Mouse (Mus musculus) midbrain, embryonic 10.5 days (tissue): ENCODE results near the gene Psmd11. TPM values are rescaled to one million over a fixed set of nuclear protein-coding genes. Genes with fewer than 3 reads are reported as not detected.
"Not testable (repeated sequence)": the region's sequence is repeated elsewhere in the genome, so short reads cannot be mapped to it uniquely, and the experiment has no call there.

ENCODE experiments used
- DNase-seq: peaks from one replicate; pipeline ENCODE4 v3.0.0-alpha.2; 2017; ENCODE audit warnings: low spot score
- H3K27ac ChIP-seq: fragments of 300-500 bp; sonication (generic); replicated peaks from 2 replicates; pipeline ENCODE4 v1.5.1; 2016; ENCODE audit warnings: mild to moderate bottlenecking
- H3K27me3 ChIP-seq: fragments of 300-500 bp; sonication (generic); 2 replicates; pipeline ENCODE4 v1.6.1; 2016; ENCODE audit warnings: low read depth, mild to moderate bottlenecking; ENCODE audit not compliant: poor library complexity, severe bottlenecking
- H3K36me3 ChIP-seq: fragments of 300-500 bp; sonication (generic); 2 replicates; pipeline ENCODE4 v1.6.1; 2016; ENCODE audit warnings: mild to moderate bottlenecking, moderate library complexity
- H3K4me1 ChIP-seq: fragments of 300-500 bp; sonication (generic); 2 replicates; pipeline ENCODE4 v1.6.1; 2016
- H3K4me3 ChIP-seq: fragments of 300-500 bp; sonication (generic); 2 replicates; pipeline ENCODE4 v1.5.1; 2016; ENCODE audit warnings: mild to moderate bottlenecking, moderate library complexity
- H3K9me3 ChIP-seq: fragments of 300-500 bp; sonication (generic); replicated peaks from 2 replicates; pipeline ENCODE4 v1.6.1; 2016; ENCODE audit warnings: mild to moderate bottlenecking
- WGBS: fragments of 180-500 bp; shearing (Covaris S2); methylation state at CpG from one replicate; pipeline ENCODE4 v1.1.7; 2016; 5-methylcytosine and 5-hydroxymethylcytosine counted together
- polyA plus RNA-seq: library from polyadenylated mRNA; unstranded; fragments of >200 nt; fragmentation: Nextera tagmentation; extraction: Ambion mirVana; gene quantifications from 2 replicates; pipeline ENCODE4 v1.2.1, GENCODE M21; 2016

Gene Psmd11
- polyA plus RNA-seq, 1 experiment from 2014 or later = 418 TPM

- not testable (repeated sequence) for H3K4me1 ChIP-seq, H3K27ac ChIP-seq, DNase-seq, H3K27me3 ChIP-seq, H3K9me3 ChIP-seq, H3K4me3 ChIP-seq
- peaks cover 89% of the 10 kb centered on the region for H3K36me3 ChIP-seq
- WGBS = 96% methylated on average over 6 of the region's 6 CpGs
Observed at GRCm38 (mm10) chr11:80407878-80408277, 20.5 kb upstream of the Psmd11 start.

- WGBS = 94% methylated on average over 2 of the region's 2 CpGs
- no peak overlapping the region for H3K27ac ChIP-seq
- H3K36me3 ChIP-seq = peaks cover 82% of the 10 kb centered on the region
Observed at GRCm38 (mm10) chr11:80410377-80410776, 18.0 kb upstream of the Psmd11 start.

GRCm38 (mm10) chr11:80417085-80417484 lies 11.3 kb upstream of the Psmd11 start:
- peaks cover 7% of the 10 kb centered on the region; the same call in 1 of the 2 replicates for H3K9me3 ChIP-seq
- H3K36me3 ChIP-seq = peaks cover 37% of the 10 kb centered on the region
- H3K4me1 ChIP-seq = no peaks in the 10 kb centered on the region
- 94% methylated on average over 5 of the region's 5 CpGs for WGBS
- no peak overlapping the region for H3K4me3 ChIP-seq
- H3K27ac ChIP-seq = no peak overlapping the region
- no peak for DNase-seq
- H3K27me3 ChIP-seq = no peaks in the 10 kb centered on the region

More at GRCm38 (mm10) chr11:80410377-80410776, 18.0 kb upstream of the Psmd11 start:
- Histone ChIP-seq H3K4me3 (no peak overlapping the region), H3K9me3 (no peaks in the 10 kb centered on the region), H3K4me1 (no peaks in the 10 kb centered on the region), H3K27me3 (no peaks in the 10 kb centered on the region)
- no peak for DNase-seq

GRCm38 (mm10) chr11:80419743-80420142 lies 8.7 kb upstream of the Psmd11 start:
- Histone ChIP-seq H3K4me3 (no peak overlapping the region), H3K27ac (no peak overlapping the region), H3K36me3 (peaks cover 25% of the 10 kb centered on the region), H3K27me3 (no peaks in the 10 kb centered on the region), H3K4me1 (no peaks in the 10 kb centered on the region), H3K9me3 (peaks cover 7% of the 10 kb centered on the region; the same call in 1 of the 2 replicates)
- DNase-seq = no peak
- 86% methylated on average over 1 of the region's 1 CpGs for WGBS

GRCm38 (mm10) chr11:80420202-80420984 lies 8.0 kb upstream of the Psmd11 start:
- no peak for DNase-seq
- Histone ChIP-seq H3K4me1 (no peaks in the 10 kb centered on the region), H3K27ac (no peak overlapping the region), H3K36me3 (peaks cover 19% of the 10 kb centered on the region), H3K27me3 (no peaks in the 10 kb centered on the region), H3K4me3 (no peak overlapping the region), H3K9me3 (peaks cover 7% of the 10 kb centered on the region; the same call in 1 of the 2 replicates)
- WGBS = 72% methylated on average over 2 of the region's 2 CpGs

GRCm38 (mm10) chr11:80421421-80422047 lies 6.9 kb upstream of the Psmd11 start:
- Histone ChIP-seq H3K36me3 (peaks cover 12% of the 10 kb centered on the region), H3K9me3 (peaks cover 7% of the 10 kb centered on the region; the same call in 1 of the 2 replicates), H3K4me3 (no peak overlapping the region), H3K4me1 (no peaks in the 10 kb centered on the region), H3K27ac (no peak overlapping the region), H3K27me3 (no peaks in the 10 kb centered on the region)
- DNase-seq = no peak
- WGBS = 85% methylated on average over 7 of the region's 7 CpGs

GRCm38 (mm10) chr11:80424691-80425090 lies 3.7 kb upstream of the Psmd11 start:
- Histone ChIP-seq H3K9me3 (no peaks in the 10 kb centered on the region), H3K36me3 (no peaks in the 10 kb centered on the region), H3K27me3 (no peaks in the 10 kb centered on the region), H3K27ac (no peak overlapping the region), H3K4me1 (peaks cover 10% of the 10 kb centered on the region), H3K4me3 (no peak overlapping the region)
- DNase-seq = no peak
- WGBS = 85% methylated on average over 2 of the region's 2 CpGs

GRCm38 (mm10) chr11:80425247-80425778 lies 3.1 kb upstream of the Psmd11 start:
- peaks cover 14% of the 10 kb centered on the region for H3K4me1 ChIP-seq
- WGBS = 62% methylated on average over 5 of the region's 5 CpGs
- H3K36me3 ChIP-seq = no peaks in the 10 kb centered on the region
- no peak overlapping the region for H3K4me3 ChIP-seq
- DNase-seq = no peak
- no peaks in the 10 kb centered on the region for H3K9me3 ChIP-seq
- H3K27me3 ChIP-seq = no peaks in the 10 kb centered on the region
- H3K27ac ChIP-seq = no peak overlapping the region

- not testable (repeated sequence) for H3K9me3 ChIP-seq, H3K4me3 ChIP-seq, DNase-seq, H3K27ac ChIP-seq, H3K27me3 ChIP-seq, H3K36me3 ChIP-seq
- H3K4me1 ChIP-seq = peaks cover 14% of the 10 kb centered on the region
- WGBS = 82% methylated on average over 16 of the region's 16 CpGs
Observed at GRCm38 (mm10) chr11:80426029-80426813, 2.2 kb upstream of the Psmd11 start.

- Histone ChIP-seq H3K27me3 (no peaks in the 10 kb centered on the region), H3K27ac (peak overlapping the region; percentile 95), H3K36me3 (peaks cover 28% of the 10 kb centered on the region), H3K4me1 (peaks cover 14% of the 10 kb centered on the region), H3K4me3 (peak overlapping the region; percentile 92), H3K9me3 (no peaks in the 10 kb centered on the region)
- no peak for DNase-seq
- under 1% methylated on average over 37 of the region's 37 CpGs for WGBS
Observed at GRCm38 (mm10) chr11:80429009-80429475, 627 bp downstream of the Psmd11 start.

GRCm38 (mm10) chr11:80429500-80430166 lies 1.2 kb downstream of the Psmd11 start:
- Histone ChIP-seq H3K27me3 (no peaks in the 10 kb centered on the region), H3K27ac (peak overlapping the region; percentile 95; the same call in 1 of the 2 replicates), H3K9me3 (no peaks in the 10 kb centered on the region), H3K36me3 (peaks cover 34% of the 10 kb centered on the region), H3K4me3 (peak overlapping the region; percentile 92), H3K4me1 (peaks cover 14% of the 10 kb centered on the region)
- WGBS = 65% methylated on average over 14 of the region's 14 CpGs
- DNase-seq = no peak

- 96% methylated on average over 3 of the region's 3 CpGs for WGBS
- Histone ChIP-seq H3K27me3 (no peaks in the 10 kb centered on the region), H3K4me1 (peaks cover 14% of the 10 kb centered on the region), H3K9me3 (no peaks in the 10 kb centered on the region), H3K4me3 (no peak overlapping the region), H3K36me3 (peaks cover 42% of the 10 kb centered on the region), H3K27ac (no peak overlapping the region)
- no peak for DNase-seq
Observed at GRCm38 (mm10) chr11:80430366-80430910, 2.0 kb downstream of the Psmd11 start.
